ENCODE assay signal across 14 mouse cellular contexts in genomic region chr5:93053606-93054397, GRCm38 (mm10). TPM values are rescaled to one million over a fixed set of nuclear protein-coding genes. Genes with fewer than 3 reads are reported as not detected.
DNase-seq lines count a peak whose midpoint lies in the region; ATAC-seq and TF ChIP-seq lines count a peak whose summit lies in the region.
"Had no signal": no experiment of that assay in that cellular context is flagged by ENCODE, and none has a peak within 500 bp of the region (broad histone marks: within the 10 kb centered on the region; RNA-seq: fewer than 3 reads in every experiment).

No protein-coding gene starts in this region.

- 50% methylated on average over 8 of the region's 8 CpGs for WGBS in hindbrain, postnatal 0 days
- WGBS in hindbrain, embryonic 13.5 days, result 53% methylated on average over 8 of the region's 8 CpGs
- WGBS in embryonic facial prominence, embryonic 15.5 days, result 37% methylated on average over 8 of the region's 8 CpGs
- 48% methylated on average over 8 of the region's 8 CpGs for WGBS in stomach, postnatal 0 days

- no peaks in the 10 kb centered on the region for H3K9me3 ChIP-seq in hindbrain, postnatal 0 days (ENCODE audit: low read length)
- H3K9me3 ChIP-seq in hindbrain, embryonic 13.5 days, result no peaks in the 10 kb centered on the region
- H3K9me3 ChIP-seq in embryonic facial prominence, embryonic 15.5 days (replicated peaks), result no peaks in the 10 kb centered on the region
- no peaks in the 10 kb centered on the region for H3K9me3 ChIP-seq in stomach, postnatal 0 days (ENCODE audit: control insufficient read depth, low read length)

- no peaks in the 10 kb centered on the region for H3K36me3 ChIP-seq in hindbrain, postnatal 0 days (ENCODE audit: insufficient read depth, low read length)
- no peaks in the 10 kb centered on the region for H3K36me3 ChIP-seq in hindbrain, embryonic 13.5 days
- H3K36me3 ChIP-seq in embryonic facial prominence, embryonic 15.5 days, result no peaks in the 10 kb centered on the region
- no peaks in the 10 kb centered on the region for H3K36me3 ChIP-seq in stomach, postnatal 0 days (ENCODE audit: control insufficient read depth, insufficient read depth, low read length)
- H3K36me3 ChIP-seq: limb, embryonic 13.5 days had no signal

- no peaks in the 10 kb centered on the region for H3K4me1 ChIP-seq in hindbrain, postnatal 0 days (ENCODE audit: insufficient read depth, low read length)
- H3K4me1 ChIP-seq in hindbrain, embryonic 13.5 days (replicated peaks), result no peaks in the 10 kb centered on the region
- H3K4me1 ChIP-seq in embryonic facial prominence, embryonic 15.5 days, result no peaks in the 10 kb centered on the region
- H3K4me1 ChIP-seq in stomach, postnatal 0 days (replicated peaks; ENCODE audit: control insufficient read depth, insufficient read depth), result no peaks in the 10 kb centered on the region
- H3K4me1 ChIP-seq: limb, embryonic 13.5 days had no signal

- DNase-seq in hindbrain, postnatal 0 days (ENCODE audit: low spot score), result no peak
- peak; percentile 13 for DNase-seq in thymus, postnatal 4 days
- no peak for DNase-seq in thymus, postnatal 0 days (ENCODE audit: low spot score)
- DNase-seq in stomach, postnatal 0 days (ENCODE audit: low spot score), result no peak
- DNase-seq in adrenal gland, postnatal 14 days, result no peak
- no peak for DNase-seq in gastrocnemius, postnatal 14 days
- DNase-seq: adrenal gland, adult 8-10 months; lung, postnatal 10 days; right cerebral cortex, postnatal 25 days had no signal

- intact Hi-C loops in gastrocnemius, postnatal 14 days (cut with DNase I; ENCODE audit: low total_unique reads), result no loop called here

- no peak overlapping the region for H3K27ac ChIP-seq in hindbrain, postnatal 0 days
- no peak overlapping the region for H3K27ac ChIP-seq in hindbrain, embryonic 13.5 days
- no peak overlapping the region for H3K27ac ChIP-seq in embryonic facial prominence, embryonic 15.5 days (replicated peaks)
- H3K27ac ChIP-seq in stomach, postnatal 0 days (replicated peaks), result no peak overlapping the region
- H3K27ac ChIP-seq: limb, embryonic 13.5 days had no signal

- TF ChIP-seq EP300 in stomach, postnatal 0 days (optimal IDR thresholded peaks at IDR 0.05), result no peak

- no peaks in the 10 kb centered on the region for H3K27me3 ChIP-seq in hindbrain, postnatal 0 days (ENCODE audit: insufficient read depth, low read length)
- peaks cover 16% of the 10 kb centered on the region for H3K27me3 ChIP-seq in hindbrain, embryonic 13.5 days
- no peaks in the 10 kb centered on the region for H3K27me3 ChIP-seq in embryonic facial prominence, embryonic 15.5 days
- no peaks in the 10 kb centered on the region for H3K27me3 ChIP-seq in stomach, postnatal 0 days (ENCODE audit: control insufficient read depth, insufficient read depth, low read length)

- no peak overlapping the region for H3K9ac ChIP-seq in hindbrain, postnatal 0 days (replicated peaks; ENCODE audit: low read length)
- no peak overlapping the region for H3K9ac ChIP-seq in hindbrain, embryonic 13.5 days
- H3K9ac ChIP-seq in embryonic facial prominence, embryonic 15.5 days, result no peak overlapping the region
- no peak overlapping the region for H3K9ac ChIP-seq in stomach, postnatal 0 days (ENCODE audit: low read length)
- H3K9ac ChIP-seq: limb, embryonic 13.5 days had no signal

- no peak overlapping the region for H3K4me2 ChIP-seq in hindbrain, postnatal 0 days (ENCODE audit: low read depth, low read length)
- no peak overlapping the region for H3K4me2 ChIP-seq in hindbrain, embryonic 13.5 days
- H3K4me2 ChIP-seq in embryonic facial prominence, embryonic 15.5 days (replicated peaks), result no peak overlapping the region
- no peak overlapping the region for H3K4me2 ChIP-seq in stomach, postnatal 0 days (replicated peaks; ENCODE audit: low read depth)
- H3K4me2 ChIP-seq: heart, embryonic 11.5 days; limb, embryonic 13.5 days had no signal

- H3K4me3 ChIP-seq in hindbrain, postnatal 0 days (ENCODE audit: low read length), result no peak overlapping the region
- no peak overlapping the region for H3K4me3 ChIP-seq in hindbrain, embryonic 13.5 days
- H3K4me3 ChIP-seq in embryonic facial prominence, embryonic 15.5 days (replicated peaks), result no peak overlapping the region
- H3K4me3 ChIP-seq in stomach, postnatal 0 days (ENCODE audit: low read depth, low read length), result no peak overlapping the region
- H3K4me3 ChIP-seq: limb, embryonic 13.5 days had no signal

- no peak; the same call in 1 of the 2 replicates for TF ChIP-seq CTCF in hindbrain, postnatal 0 days (IDR thresholded peaks at IDR 0.05; ENCODE audit: low read depth)
- peak; percentile 47 for TF ChIP-seq CTCF in stomach, postnatal 0 days (IDR thresholded peaks at IDR 0.05; ENCODE audit: low read depth)

- peak; percentile 53; the same call in 1 of the 2 replicates for ATAC-seq in hindbrain, postnatal 0 days
- no peak for ATAC-seq in hindbrain, embryonic 13.5 days (ENCODE audit: low FRiP score)
- ATAC-seq in embryonic facial prominence, embryonic 15.5 days (ENCODE audit: insufficient number of reproducible peaks, low FRiP score, low TSS enrichment, low read depth), result peak; percentile 19; the same call in 1 of the 2 replicates
- no peak for ATAC-seq in stomach, postnatal 0 days (ENCODE audit: low FRiP score, low TSS enrichment)

RNA-seq across cellular contexts. Expression of gene Sowahb, which starts 9.0 kb away (rescaled TPM):
- total RNA-seq in hindbrain, postnatal 0 days (2014; rRNA removed), result 0.10 and 0.25 TPM in 2 replicates
- 0.04 and 0.08 TPM in 2 replicates for polyA plus RNA-seq in hindbrain, postnatal 0 days (2015; fragmentation: Nextera tagmentation; extraction: Ambion mirVana)
- not detected in 2 replicates for polyA plus RNA-seq in hindbrain, embryonic 13.5 days (2015; fragmentation: Nextera tagmentation; extraction: Ambion mirVana)
- 0.35 and 0.42 TPM in 2 replicates for polyA plus RNA-seq in thymus, postnatal 0 days (2015; fragmentation: Nextera tagmentation; extraction: Ambion mirVana)
- polyA plus RNA-seq in embryonic facial prominence, embryonic 15.5 days (2015; fragmentation: Nextera tagmentation; extraction: Ambion mirVana), result 0.46 and 0.68 TPM in 2 replicates
- 1.7 and 2.1 TPM in 2 replicates for polyA plus RNA-seq in stomach, postnatal 0 days (2015; fragmentation: Nextera tagmentation; extraction: Ambion mirVana)
- total RNA-seq in adrenal gland, postnatal 14 days (2021), result 0.78 TPM in 1 of 2 replicates, not detected in the other
- not detected for total RNA-seq in gastrocnemius, postnatal 14 days (2021)
- polyA plus RNA-seq: midbrain, postnatal 0 days had no signal

RNA-seq across cellular contexts. Expression of gene Sept11, which starts 39.4 kb away (rescaled TPM):
- 79.3 and 88.1 TPM in 2 replicates for total RNA-seq in hindbrain, postnatal 0 days (2014; rRNA removed)
- polyA plus RNA-seq in hindbrain, postnatal 0 days (2015; fragmentation: Nextera tagmentation; extraction: Ambion mirVana), result 92.2 and 92.5 TPM in 2 replicates
- polyA plus RNA-seq in hindbrain, embryonic 13.5 days (2015; fragmentation: Nextera tagmentation; extraction: Ambion mirVana), result 165 and 171 TPM in 2 replicates
- polyA plus RNA-seq in thymus, postnatal 0 days (2015; fragmentation: Nextera tagmentation; extraction: Ambion mirVana), result 59.9 and 61.0 TPM in 2 replicates
- polyA plus RNA-seq in embryonic facial prominence, embryonic 15.5 days (2015; fragmentation: Nextera tagmentation; extraction: Ambion mirVana), result 195 and 200 TPM in 2 replicates
- polyA plus RNA-seq in stomach, postnatal 0 days (2015; fragmentation: Nextera tagmentation; extraction: Ambion mirVana), result 37.9 and 42.5 TPM in 2 replicates
- 56.7 and 59.4 TPM in 2 replicates for total RNA-seq in adrenal gland, postnatal 14 days (2021)
- total RNA-seq in gastrocnemius, postnatal 14 days (2021), result 100 to 1,000 TPM; 101 to 111 TPM

Comparison
In these comparisons a context has a peak if more than half of its experiments do, and no peak if none do; other contexts are left out.
1. ATAC-seq: peak in hindbrain, postnatal 0 days (single experiment) and embryonic facial prominence, embryonic 15.5 days (single experiment); none in hindbrain, embryonic 13.5 days (single experiment) and stomach, postnatal 0 days (single experiment).